Mouse (Mus musculus): ENCODE results near the gene Ccl26.

The Ccl26 gene

DNA sequence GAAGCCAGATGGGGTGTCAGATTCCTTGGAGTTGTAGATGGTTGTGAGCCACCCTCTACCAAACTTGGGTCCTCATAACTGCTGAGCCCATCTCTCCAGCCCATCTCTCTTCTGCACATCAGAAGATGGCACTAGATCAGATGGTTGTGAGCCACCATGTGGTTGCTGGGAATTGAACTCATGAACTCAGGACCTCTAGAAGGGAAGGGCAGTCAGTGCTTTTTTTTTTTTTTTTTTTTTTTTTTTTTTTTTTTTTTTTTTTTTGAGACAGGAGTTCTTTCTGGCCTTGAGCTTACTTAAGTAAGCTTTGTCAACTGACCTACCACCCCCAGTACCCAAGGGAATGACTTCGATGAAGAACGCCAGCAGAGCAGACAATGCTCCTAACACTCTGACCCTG lies 15.4 kb downstream of the Ccl26 start:
- in situ Hi-C loops (cut with MboI; ENCODE audit: low pct_unique_long_range_greater_than_20kb in 1 of 2, low sequenced_read_pairs in 2 of 2, unreplicated experiment in 1 of 2), result no loop called here

DNA sequence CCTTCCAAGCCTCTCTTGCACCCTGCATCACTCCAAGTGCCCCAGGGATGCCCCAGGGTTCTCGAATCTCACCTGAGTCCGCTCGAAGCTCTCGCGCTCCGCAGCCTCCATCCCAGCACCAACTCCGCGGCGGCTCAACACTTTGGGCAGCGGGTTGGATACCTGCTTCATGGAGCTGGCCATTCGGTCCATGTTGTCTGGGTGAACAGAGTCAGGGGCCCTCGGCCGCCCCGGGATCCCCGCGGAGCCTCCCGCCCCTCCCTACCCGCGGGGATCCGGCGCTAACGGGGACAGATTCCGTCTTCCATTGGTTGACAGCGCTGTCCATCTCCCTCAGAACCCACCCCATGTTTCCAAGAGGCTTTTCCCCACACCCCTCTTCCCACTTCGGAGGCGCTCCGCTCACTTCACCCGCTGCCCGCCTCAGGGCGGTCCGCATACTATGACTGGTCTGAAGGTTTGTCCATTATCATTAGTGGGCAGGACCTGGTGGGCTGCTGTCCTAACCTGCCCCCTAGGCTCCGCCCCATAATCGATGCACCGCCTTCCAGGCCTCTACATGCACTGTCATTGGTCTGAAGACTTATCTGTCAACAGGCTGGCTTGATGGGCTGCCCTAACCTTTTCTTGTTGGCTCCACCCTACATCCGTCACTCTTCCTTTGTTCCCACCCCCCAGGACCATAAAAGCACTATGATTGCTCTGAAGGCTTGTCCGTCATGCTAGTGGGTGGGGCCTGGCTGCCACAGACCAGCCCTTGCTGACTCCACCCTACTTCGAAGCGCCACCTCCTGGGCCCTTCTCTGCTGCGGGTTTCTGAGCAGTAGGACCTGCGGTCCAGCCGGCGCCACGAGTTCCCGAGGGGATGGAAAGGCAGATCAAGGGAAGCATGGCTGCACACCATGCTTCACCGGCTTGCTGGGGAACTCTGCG lies 18.2 kb downstream of the Ccl26 start, which contains the start of gene Hip1:
Hip1 (minus strand) TSS at position 256 of the 933 bp plus-strand sequence.
- in situ Hi-C loops (cut with MboI; ENCODE audit: low pct_unique_long_range_greater_than_20kb in 1 of 2, low sequenced_read_pairs in 2 of 2, unreplicated experiment in 1 of 2), result no loop called here

DNA sequence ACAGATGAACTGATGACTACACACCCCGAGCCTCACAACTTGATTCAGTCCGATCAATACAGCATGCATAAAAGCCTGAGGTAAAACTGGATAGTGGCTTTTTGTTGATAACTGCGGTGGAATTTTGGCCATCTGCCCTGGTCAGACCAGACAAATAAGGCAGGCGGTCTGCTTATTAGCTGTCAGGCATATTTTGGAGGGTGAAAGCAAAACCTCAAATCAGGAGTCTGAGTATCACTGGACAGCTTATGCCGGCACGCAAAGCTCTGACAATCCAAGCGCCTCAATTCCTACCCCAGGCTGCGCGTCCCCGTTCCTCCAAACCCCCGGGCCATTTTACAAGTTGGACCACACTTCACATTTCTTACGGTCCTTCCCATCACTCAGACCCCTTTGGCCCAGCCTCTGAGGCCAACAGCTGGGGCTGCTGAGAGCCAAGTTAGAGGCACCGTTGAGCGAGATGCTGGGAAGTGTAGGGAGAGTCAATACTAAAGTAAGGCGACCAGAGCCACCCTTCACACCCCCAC lies 19.3 kb downstream of the Ccl26 start:
- in situ Hi-C loops (cut with MboI; ENCODE audit: low pct_unique_long_range_greater_than_20kb in 1 of 2, low sequenced_read_pairs in 2 of 2, unreplicated experiment in 1 of 2), result no loop called here

DNA sequence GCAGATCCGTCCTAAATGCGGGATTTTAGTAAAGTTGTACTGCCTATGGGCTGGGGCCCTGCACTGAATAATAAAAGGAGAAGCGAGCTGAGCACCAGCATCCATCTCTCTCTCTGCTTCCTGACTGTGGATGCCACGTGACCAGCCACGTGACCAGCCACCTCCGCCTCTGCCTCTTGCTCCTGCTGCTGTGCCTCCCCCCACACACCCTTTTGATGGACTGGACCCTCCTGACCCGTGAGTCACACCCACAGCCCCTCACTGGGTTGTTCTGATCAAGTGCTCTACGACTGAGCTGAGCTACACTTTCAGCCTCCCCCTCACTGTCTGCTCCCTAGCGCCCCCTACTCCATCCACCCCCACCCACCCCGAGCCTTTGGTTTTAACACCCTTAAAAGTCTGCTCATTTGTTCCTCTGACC lies 25.6 kb downstream of the Ccl26 start:
- in situ Hi-C loops (cut with MboI; ENCODE audit: low pct_unique_long_range_greater_than_20kb in 1 of 2, low sequenced_read_pairs in 2 of 2, unreplicated experiment in 1 of 2), result no loop called here

DNA sequence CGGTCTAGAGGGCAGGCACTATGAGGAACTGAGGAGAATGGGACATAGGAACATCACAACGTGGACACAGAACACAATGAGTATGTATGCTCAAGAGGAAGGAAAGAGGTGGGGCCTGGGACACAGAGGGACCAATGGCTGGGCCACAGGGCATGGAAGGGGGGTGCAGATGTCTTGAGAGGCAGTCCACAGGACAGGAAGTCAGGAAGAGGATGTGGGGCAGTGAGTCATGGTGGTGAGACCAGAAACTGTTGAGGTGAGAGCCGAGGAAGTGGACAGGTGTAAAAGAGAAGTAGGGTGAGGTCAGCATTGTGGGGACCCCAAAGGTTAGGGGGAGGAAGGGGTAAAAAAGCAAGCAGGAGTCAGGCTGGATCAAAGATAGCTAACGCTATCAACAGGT lies 26.0 kb downstream of the Ccl26 start:
- in situ Hi-C loops (cut with MboI; ENCODE audit: low pct_unique_long_range_greater_than_20kb in 1 of 2, low sequenced_read_pairs in 2 of 2, unreplicated experiment in 1 of 2), result no loop called here

DNA sequence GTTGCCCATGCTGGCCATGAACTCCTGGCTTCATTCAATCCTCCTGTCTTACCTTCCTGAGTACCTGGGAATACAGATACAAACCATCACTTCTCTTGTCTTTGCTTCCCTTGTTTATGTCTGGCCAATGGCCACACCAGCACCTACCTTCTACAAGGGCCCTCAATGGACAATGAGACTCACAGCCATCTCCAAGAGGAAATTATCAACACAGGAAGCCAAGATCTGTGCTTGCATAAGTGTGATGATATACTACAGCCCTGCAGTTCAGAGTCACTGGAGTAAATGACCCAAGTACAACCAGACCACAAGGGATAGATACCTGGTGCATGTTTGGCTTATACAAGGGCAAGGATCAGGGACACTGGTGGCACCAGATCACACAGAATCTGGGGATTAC lies 27.5 kb downstream of the Ccl26 start:
- in situ Hi-C loops (cut with MboI; ENCODE audit: low pct_unique_long_range_greater_than_20kb in 1 of 2, low sequenced_read_pairs in 2 of 2, unreplicated experiment in 1 of 2), result no loop called here

DNA sequence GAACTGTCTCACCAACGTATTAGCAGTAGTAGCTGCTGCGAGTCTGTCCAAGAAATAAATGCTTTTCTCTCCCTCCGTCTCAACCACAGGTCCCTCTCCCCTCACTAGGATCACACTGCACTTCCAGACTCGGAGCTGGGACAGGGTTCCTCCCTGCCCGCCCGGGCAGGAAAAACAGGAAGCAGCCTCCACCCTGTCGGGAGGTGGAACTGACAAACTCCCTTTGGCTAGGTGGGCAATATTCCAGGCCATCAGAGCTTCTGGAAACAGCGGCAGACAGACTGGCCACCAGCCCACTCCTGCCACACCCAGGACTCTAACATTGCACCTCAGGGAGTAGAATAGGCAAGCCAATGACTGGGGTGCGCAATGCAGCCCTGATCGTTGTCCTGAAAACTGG lies 29.9 kb downstream of the Ccl26 start:
- in situ Hi-C loops (cut with MboI; ENCODE audit: low pct_unique_long_range_greater_than_20kb in 1 of 2, low sequenced_read_pairs in 2 of 2, unreplicated experiment in 1 of 2), result no loop called here

DNA sequence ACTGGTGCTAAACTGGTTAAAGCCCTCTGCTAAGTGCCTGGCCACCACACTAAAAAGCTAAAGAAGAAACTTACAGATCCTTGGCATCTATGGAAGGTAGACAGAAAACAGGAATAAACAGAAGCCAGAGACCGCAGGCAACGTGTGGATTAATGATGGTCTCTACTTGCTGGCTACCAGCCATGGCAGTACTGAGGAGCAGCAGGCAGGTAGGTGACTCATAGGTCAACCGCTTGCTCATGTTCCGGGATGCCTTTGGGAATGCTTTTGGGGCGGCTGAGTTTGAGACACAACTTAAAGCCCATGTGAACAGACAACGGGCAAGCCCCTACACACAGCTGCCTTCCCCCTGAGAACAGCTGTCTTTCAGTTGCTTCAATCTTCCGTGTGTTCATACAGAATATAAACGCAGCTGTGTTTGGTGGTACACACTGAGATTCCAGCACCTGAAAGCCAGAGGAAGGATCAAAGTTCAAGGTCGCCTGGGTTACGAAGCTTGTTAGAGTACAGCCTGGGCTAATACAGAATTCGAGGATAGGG lies 32.0 kb downstream of the Ccl26 start:
- in situ Hi-C loops (cut with MboI; ENCODE audit: low pct_unique_long_range_greater_than_20kb in 1 of 2, low sequenced_read_pairs in 2 of 2, unreplicated experiment in 1 of 2), result no loop called here

DNA sequence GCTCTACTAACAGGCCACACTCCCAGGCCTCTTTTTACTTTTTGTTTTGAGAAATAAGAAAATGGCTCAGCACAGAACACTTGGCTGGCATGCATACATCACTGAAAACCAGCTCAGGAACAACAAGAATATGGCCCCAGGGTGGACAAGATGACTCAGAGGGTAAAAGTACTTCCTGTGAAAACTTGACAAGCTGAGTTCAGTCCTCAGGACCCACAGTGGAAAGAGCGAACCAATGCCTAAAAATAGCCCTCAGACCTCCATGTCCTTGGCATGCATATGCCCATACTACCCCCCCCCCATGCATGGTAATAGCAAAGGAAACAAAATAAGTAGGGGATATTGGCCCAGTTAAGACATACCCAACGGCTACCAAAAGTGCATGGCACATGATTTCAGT lies 33.4 kb downstream of the Ccl26 start:
- in situ Hi-C loops (cut with MboI; ENCODE audit: low pct_unique_long_range_greater_than_20kb in 1 of 2, low sequenced_read_pairs in 2 of 2, unreplicated experiment in 1 of 2), result no loop called here

DNA sequence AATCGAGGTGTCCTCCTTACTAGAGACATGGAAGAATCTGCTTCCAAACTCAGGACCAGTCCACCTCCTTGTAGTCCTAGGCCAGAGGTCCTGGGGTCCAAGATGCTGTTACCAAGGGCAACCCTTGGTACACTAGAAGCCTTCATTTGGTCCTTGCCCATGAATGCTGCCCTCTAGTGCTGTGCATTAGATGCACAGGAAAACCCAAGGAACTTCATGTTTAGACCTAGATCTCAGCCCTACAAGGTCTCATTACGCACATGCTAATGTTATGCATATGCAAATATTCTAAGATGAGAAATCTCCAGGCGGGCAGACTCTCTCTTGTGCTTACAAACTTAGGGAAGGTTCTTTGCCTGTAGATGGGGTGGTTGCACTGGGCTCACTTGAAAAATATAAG lies 34.1 kb downstream of the Ccl26 start:
- in situ Hi-C loops (cut with MboI; ENCODE audit: low pct_unique_long_range_greater_than_20kb in 1 of 2, low sequenced_read_pairs in 2 of 2, unreplicated experiment in 1 of 2), result no loop called here

DNA sequence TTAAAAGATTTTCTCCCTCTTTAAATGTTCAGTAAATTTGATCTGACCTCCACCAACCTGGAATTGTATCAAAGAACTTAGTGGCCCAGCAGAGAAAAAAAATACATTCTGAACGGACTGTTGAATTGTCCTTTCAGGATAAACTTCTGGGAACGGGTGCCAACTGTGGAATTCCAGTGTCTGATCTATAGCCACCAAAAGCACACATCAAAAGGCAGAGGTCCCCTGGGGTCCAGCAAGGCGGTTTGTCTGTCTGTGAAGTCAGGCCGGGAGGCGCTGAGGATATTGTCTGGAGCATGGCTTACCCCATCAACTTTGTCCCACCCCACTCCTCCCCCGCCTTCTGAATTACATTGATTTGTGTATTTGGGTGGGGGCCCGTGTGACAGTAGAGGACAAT lies 35.4 kb downstream of the Ccl26 start:
- in situ Hi-C loops (cut with MboI; ENCODE audit: low pct_unique_long_range_greater_than_20kb in 1 of 2, low sequenced_read_pairs in 2 of 2, unreplicated experiment in 1 of 2), result no loop called here

DNA sequence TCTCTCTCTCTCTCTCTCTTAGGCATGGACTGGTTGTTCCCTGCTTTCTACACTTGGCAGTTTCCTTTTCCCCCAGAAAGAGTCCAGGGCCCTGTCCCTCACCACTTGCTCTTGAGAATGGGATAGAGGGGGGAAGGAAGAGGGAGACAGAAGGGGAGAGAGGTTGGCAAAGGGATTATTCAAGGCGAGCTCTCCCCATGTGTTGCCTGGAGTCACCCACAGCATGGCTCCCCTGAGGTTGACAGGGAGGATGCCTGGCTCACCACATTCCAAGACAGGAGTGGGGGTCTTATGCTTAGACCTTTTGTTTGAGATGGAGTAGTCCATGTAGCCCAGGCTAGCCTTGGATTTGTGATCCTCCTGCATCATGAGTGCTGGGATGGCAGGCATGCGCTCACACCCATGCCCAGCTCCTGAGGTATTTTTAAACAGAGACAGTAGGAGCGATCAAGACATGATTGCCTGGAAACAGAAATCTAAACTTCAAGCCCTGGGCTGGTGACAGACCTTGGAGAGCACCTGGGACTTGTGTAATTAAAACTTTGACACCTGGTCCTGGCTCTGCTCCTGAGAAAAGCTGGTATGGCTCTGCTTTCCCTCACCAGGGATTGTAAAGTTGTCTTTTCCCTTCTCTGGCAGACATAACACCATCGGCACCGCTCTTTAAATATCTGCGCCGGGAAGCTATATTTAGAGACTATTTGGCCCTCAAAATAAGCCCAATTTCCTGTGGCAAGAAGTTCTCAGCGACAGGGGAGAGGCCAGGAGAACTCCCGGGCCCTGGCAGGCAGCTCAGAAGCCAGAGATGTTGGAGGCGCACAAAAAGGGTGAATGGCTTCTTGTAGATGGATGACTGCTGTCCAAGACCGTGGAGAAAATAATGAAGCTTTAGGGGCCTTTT lies 38.5 kb downstream of the Ccl26 start:
- in situ Hi-C loops (cut with MboI; ENCODE audit: low pct_unique_long_range_greater_than_20kb in 1 of 2, low sequenced_read_pairs in 2 of 2, unreplicated experiment in 1 of 2), result no loop called here

DNA sequence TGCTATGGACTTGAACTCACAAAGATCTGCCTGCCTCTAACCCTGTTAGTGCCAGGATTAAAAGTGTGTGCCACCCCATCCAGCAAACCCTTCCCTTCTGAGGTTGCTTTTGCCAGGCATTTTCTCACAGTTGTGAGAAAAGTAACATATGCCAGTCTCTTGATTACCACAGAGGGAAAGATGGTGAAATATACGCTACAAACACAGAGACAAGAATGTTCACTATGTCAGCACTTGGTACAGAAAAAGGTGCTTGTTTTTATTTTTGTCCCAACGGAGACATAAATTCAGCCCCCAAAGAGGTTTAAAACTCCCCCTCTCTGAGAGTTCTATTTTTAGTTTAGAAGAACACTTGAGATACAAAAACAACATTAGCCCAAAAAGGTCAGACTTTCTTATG lies 39.3 kb downstream of the Ccl26 start:
- in situ Hi-C loops (cut with MboI; ENCODE audit: low pct_unique_long_range_greater_than_20kb in 1 of 2, low sequenced_read_pairs in 2 of 2, unreplicated experiment in 1 of 2), result no loop called here

DNA sequence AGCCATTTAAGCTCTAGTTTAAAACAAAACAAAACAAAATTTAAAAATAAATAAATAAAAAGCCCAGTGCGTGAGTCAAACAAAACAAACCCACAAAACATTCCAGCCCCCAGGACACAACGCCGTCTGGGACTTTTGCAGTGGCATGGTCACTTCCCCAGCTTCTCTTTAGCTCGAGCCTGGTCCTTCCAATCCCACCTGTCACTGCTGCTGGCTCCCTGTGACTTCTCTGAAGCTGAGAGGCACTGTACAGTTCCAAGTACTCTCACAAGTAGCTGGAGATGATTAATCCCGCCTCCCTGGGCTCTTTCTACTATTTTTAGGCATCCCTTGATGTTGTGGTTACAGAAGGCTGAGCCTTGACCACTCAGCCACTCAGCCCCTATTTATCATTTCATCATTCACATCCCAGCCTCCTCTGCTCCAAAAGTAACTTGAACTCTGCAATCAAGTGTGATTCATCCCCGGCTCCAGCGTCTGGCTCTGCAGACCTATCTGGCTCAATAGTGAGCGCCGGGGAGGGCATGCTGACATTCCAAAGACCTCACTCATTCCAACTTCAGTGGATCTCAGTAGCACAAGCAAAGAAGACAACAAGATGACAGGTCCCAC lies 41.2 kb downstream of the Ccl26 start:
- in situ Hi-C loops (cut with MboI; ENCODE audit: low pct_unique_long_range_greater_than_20kb in 1 of 2, low sequenced_read_pairs in 2 of 2, unreplicated experiment in 1 of 2), result no loop called here

DNA sequence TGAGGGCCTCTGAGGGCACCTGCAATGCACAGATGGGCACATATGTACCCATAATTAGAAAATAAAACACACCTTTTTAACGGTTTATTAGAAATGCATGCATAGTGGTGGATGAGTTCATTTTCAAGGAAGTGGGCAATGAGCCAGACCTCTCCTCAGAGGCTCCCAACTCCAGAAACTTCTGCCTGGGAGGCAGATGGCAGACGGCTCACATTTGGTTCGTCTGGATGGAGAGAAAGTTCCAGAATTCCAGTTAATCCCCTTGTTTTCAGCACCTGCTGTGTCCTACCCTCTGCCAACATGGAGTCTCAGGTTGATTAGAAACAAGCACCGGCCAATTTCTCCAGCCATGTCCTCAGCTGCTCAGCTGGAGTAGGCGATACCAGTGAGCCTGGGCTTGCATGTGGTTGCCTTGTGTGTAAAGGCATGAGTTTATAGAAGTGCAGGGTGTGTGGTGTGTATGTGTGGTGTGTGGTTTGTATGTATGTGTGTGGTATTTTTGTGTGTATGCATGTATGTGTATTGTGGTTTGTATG lies 46.0 kb downstream of the Ccl26 start:
- in situ Hi-C loops (cut with MboI; ENCODE audit: low pct_unique_long_range_greater_than_20kb in 1 of 2, low sequenced_read_pairs in 2 of 2, unreplicated experiment in 1 of 2), result no loop called here

DNA sequence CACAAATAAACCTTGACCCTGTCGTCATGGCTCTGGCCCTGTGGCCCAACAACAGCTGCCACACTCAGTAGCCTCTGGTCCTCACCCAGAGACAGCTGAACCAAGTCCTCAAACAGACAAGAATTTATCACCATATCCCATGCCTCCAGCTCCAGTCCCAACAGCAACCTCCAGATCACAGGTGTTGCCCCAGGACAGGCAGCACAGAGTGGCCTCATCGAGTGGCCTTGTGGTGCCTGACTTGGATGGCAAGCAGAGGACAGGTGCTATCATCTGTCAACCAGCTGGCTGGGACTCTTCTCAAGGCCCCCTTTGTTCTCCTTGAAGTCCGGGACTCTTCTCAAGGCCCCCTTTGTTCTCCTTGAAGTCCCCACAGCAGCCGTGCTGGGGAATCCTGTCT lies 50.2 kb downstream of the Ccl26 start:
- in situ Hi-C loops (cut with MboI; ENCODE audit: low pct_unique_long_range_greater_than_20kb in 1 of 2, low sequenced_read_pairs in 2 of 2, unreplicated experiment in 1 of 2), result no loop called here

DNA sequence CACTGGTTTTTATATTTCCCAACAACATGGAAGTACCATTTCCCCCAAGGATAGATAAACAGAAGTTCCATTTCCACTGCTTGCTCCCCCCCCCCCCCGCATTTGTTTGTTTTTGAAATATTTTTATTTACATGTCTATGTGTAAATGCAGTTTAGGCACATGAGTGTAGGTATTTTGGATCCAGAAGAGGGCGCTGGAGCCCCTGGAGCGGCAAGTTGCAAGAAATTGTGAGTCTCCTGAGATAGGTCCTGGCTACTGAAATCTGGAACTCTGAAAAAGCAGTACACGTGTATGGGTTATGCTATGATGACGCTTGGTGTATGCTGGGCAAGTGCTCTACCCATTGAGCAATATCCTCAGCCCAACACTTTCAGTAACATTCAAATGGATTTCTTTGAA lies 52.3 kb downstream of the Ccl26 start:
- in situ Hi-C loops (cut with MboI; ENCODE audit: low pct_unique_long_range_greater_than_20kb in 1 of 2, low sequenced_read_pairs in 2 of 2, unreplicated experiment in 1 of 2), result no loop called here

Data from mouse embryonic stem cell (cell line).